Mouse (Mus musculus) hematopoietic stem cell, adult 5-6 weeks (primary cell): ENCODE measurements at regions not wholly inside any gene's neighbourhood (a gene's known extent, or its start where the extent isn't known, plus 50 kb on each side); places are given as distances from the start of the nearest gene placed in this dataset.

ENCODE experiments used
- ATAC-seq, 2 experiments: fragments of 125-278 bp in 1 of 2; replicated peaks in 1 of 2; 2 replicates each; pipeline ENCODE4 v1.8.0; 2016 to 2017; ENCODE audit warnings: inconsistent platforms in 2 of 2, mild to moderate bottlenecking in 2 of 2, moderate number of reproducible peaks in 2 of 2, low read depth in 1 of 2, moderate TSS enrichment in 1 of 2; ENCODE audit not compliant: low FRiP score in 2 of 2, poor library complexity in 2 of 2, severe bottlenecking in 2 of 2, insufficient read depth in 1 of 2, low TSS enrichment in 1 of 2

DNA sequence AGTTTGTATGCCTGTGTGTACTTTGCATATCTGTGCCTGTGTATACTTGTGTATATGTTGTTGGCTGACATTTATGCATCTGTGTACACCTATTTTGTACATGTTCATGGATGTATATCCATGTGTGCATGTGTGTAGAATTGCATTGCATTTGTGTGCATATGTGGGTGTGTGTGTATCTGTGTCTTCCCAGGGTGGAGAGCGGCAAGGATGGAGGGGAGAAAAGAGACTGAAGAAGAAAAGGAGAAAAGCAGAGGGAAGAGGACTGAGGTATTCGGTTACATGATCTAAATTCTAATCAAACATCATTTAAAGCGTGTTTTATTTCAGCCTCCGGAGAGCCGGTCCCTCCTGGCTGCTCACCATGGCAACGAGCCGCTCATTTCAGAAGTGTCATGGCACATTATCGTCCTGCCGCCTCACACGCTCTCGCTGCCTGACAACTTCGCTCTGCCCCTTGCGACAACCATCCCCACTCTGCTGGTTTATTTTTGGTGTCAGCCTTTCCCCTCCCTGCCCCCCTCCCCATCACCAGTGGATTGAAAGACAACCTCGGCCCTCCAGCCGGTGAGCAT is 58.6 kb downstream of the Mrm1 start:
- ATAC-seq = no peak

DNA sequence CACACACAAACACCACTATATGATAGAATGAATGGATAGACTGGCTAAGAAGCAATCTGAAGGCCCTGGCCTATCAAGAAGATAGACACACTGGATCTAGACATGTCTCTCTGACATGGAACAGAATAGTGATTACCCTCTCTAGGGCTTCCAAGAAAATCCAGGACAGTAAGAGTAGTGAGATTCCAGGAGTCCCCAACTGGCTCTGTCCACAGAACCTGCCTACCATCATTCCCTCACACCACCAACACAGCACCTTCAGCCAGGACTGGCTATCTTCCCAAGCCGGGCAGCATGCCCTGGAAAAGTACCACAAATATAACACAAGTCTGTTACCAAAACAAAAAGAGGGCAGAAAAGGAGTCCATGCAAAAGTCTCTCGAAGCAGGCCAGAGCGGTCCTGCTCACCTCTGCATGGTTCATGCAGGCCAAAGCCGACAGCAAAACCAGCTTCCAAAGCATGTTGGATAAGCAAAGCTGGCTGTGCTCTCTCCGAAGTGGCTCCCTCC is 59.8 kb downstream of the Mrm1 start:
- ATAC-seq = no peak

DNA sequence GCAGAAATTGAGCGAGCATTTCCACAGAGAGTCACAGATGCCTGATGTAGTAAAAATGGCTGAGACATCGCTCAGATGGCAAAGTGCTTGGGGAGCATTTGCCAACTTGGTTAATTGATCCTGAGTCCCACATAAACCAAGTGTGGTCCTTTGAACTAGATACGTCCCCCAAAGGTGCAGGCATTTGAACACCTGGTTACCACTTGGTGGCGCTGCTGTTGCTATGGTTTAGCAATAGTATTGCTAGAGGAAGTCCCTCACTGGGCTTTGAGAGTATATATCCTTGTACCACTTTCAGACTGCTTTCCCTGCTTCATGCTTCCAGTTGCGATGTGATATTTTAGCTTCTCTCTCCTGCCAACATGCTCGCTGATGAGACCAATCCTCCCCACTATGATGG is 67.3 kb downstream of the Mrm1 start:
- ATAC-seq = no peak

DNA sequence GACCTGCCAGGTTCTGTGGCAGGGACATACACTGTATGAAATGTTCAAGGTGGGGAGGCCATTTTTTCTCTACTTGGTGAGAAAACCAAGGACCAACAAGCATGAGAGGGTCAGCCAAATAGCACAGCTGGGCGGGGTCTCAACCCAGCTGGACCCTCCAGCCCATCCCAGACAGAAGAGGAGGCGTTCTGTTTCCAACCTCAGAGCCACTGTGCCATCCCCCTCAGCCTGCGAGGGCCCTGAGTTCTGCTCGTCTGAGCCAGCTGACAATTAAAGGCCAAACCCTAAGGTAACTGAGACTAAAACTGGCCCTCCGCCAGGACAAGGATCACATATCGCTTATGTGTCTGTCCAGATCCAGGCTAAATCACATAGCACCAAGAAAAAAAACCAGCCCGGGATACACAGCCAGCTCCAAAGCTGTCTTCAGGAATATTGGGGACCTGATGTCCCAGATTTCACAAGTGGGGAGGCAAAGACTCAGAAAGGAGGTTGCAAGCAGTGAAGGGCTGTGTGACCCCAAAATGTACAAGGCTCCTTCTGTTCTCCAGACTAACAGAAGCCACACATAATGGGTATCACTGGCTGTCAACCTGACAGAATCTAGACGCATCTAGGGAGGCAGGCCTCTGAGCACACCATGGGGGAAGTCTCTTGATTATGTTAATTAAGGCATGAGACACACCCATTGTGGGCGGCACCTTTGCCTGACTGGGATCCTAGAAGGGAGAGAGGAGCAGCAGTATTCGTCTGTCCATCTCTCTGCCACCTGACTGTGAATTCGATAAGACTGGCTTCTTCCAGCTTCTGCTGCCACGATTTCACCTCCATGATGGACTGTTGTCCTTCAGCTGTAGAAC is 69.6 kb downstream of the Mrm1 start:
- no peak for ATAC-seq

DNA sequence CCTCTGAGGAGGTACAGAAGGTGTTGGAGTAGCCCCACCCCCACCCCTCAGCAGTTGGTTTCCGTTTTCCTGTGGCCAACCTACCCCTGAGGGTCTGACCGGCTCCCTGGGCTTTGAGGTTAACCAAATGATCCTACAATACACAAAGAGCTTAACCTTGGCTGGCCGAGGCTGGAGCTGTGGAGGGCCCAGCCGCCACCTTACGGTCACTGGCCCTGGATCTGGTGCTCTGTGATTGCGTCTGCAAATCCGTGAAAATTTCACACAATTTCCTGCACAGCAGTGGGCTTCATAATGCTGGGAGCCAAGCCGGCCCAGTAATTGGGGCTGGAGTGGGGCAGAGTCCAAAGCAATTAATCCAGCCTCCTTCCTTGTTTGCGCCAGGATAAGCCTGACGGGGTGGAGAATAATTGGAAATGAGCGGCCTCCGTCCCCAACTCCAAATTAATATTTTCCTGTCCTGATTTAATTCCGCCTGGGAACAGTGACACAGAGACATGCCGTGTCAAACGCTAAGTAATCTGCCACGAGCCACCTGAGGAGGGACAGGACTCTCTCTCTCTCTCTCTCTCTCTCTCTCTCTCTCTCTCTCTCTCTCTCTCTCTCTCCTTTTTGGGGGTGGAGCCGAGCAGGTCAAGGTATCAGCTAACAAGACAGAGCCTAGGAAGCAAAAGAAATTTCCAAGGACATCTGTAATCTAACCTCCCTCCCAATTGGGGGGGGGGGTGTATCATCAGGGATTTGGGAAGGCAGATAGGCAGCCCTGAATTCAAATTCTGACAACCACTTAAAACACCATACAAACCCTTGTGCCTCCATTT is 80.3 kb downstream of the Mrm1 start:
- ATAC-seq = peak in 1 of 2 experiments; percentile 37; a peak in 1 of 4 replicates

DNA sequence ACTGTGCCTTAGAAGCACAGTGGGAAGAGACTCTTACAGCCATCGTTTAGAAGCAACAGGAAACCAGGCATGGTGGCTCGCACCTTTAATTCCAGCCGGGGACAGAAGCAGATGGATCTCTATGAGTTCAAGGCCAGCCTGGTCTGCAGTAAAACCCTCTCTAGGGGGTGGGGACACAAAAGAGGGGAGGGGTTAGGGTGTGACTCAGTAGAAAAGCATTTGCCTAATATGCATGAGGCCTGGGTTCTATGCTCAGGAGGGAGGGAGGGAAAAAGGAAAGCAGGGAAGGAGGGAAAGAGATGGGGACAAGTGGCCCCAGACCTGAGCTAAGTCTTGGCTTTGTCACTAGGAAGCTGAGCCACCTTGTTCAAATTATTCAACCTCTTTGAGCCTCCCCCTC is 81.2 kb downstream of the Mrm1 start:
- no peak for ATAC-seq

DNA sequence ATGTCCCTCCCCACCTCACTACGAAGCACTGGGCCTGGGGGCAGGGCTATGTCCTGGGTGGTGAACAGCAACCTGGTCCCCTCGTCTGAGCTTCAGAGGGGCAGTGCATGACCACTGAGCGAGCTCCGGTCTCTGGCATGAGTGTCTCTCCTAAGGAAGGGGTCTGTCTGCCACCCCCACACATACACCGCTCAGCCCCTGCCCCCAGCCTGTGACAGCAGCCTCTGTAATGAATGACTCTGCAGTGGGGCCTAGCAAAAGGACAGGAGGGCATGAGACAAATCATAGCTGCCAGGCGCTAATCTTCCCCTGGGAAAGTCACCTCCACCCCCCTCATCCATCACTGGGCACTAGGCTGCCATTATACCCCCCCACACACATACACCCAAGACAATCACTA is 87.4 kb downstream of the Mrm1 start:
- no peak for ATAC-seq

DNA sequence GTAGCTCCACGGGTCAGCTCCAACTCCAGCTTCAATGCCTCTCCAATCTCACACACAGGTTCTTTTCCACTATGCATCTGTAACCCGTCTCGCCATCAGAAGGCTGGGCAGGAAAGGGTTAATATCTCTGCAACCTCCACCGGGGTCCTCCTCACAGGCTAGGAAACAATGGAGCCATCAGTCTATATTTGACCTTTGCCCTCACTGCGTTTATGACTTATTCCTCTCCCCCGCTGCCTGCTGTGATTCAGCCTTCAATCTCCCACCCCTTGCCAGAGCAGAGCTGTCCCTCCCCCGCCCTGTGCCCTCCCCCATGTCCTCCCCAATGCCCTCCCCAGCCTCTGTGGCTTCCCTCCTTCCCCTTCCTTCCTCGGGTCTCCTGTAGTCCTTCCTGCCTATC is 89.1 kb downstream of the Mrm1 start:
- ATAC-seq = no peak

DNA sequence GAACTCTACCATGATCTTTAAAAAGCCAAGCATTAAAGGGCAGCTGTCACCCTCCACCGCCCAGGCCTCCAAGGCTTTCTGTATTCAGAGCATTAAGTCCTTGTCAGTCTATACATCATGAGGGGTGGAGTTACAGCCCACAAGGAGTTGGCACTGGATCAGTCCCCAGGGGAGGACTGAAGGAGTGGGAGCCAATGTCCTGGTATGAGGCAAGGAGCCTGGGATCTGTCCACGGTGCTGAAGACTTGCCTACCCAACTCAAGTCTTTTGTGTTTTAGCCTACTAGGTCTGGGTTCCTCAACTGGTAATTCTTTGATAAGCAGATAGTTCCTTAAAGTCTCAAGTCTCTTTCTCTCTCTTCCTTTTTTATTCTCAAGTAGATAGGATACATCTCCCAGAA is 90.1 kb downstream of the Mrm1 start:
- ATAC-seq = no peak

DNA sequence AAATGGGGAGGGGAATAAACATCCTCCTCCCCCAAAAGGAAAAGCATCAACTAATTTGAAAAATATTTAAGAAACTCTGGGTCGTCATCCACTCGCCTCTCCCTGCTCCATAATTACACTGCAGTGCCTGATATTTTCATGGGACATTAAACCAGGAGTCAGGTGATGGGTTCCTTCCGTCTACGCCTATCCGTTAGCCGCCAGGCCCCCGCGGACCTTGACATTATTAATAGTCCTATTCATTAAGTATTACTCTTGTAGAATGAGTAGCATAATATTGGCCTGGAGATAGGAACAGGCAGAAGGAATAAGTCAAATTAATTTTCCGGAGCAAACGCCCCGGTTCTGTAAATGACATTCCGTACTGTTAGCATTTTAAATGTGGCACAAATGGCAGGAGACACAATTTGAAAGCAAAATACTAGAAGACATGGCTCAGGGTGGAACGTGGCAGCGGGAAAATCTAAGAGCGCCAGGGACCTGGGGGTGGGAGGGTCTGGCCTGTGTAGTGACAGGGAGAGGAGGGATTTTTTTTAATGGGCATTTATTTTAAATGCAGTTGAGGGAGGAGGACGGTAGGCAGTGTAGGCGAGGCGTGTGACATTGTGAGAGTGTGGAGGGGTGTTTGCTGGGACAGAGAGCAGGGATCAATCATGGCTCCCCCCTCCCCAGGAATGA is 93.2 kb downstream of the Mrm1 start:
- ATAC-seq = no peak

DNA sequence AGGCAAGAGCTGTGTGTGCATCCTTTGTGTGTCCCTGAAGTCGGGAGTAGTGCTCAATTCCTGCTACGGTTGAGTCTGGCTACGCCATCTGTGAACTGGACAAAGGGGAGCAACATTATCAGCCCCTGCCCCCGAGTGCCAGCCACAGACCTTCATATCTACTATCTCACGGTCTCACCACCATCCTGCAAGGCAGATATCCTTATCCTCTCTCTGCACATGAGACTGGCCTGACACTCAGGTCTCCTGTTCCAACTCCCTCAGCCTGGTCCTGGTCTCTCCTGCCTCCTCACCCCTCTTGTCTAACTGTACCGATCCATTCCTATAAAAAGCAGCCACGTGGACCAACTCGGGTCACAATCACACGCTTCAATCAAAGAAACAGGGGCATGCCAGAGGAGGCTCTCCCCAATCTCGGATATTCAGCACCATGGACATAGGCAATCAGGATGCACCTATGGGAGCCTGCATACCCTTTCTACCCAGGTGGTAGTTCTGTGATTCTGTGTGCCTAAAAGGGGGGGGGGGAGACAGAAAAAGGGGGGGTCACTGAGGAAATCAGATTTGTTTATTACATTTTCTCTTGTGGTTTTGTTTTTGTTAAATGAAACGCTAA is 94.0 kb downstream of the Mrm1 start:
- no peak for ATAC-seq

DNA sequence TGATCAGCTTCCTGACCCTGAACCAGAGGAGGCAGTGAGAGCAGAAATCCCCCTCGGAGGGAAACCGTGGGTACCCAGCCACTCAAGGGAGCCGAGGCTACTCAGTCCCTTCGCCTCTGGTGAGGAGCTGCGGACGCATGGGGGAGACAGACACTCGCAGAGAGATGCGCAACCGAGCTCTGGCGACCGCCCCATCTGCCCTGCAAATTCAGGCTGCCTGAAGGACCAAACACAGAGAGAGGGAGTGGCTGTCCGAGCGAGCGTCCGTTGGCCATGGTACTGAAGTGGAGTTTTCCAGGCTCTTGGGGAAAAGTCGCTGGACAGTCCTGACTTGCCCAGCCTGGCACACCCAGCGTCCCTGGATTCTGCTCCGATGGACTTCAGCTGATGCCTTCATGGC is 95.2 kb downstream of the Mrm1 start:
- no peak for ATAC-seq

DNA sequence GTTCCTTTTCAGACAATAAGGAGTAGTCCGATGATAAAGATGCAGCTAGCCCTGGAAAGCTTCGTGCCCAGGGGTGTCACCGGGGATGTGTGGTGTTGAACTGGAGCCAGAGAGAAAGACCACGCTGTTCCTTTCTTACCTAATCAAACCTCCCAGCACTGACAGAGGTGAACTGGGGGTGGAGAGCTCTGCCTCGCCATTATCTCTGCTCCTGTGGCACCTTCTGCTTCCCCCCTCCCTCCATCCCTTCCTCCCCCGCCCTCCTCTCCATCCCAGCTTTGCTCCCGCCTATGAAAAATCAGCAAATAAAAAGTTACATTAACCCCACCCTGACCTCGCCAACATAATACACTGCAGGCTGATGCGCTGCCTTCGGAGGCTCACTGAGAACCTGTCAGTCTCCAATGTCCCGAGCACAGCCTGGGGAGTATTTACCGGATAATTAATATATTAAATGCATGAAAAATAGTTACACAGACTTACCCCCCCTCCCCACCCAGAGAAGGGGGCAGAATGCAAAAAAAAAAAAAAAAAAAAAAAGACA is 96.6 kb downstream of the Mrm1 start:
- no peak for ATAC-seq

DNA sequence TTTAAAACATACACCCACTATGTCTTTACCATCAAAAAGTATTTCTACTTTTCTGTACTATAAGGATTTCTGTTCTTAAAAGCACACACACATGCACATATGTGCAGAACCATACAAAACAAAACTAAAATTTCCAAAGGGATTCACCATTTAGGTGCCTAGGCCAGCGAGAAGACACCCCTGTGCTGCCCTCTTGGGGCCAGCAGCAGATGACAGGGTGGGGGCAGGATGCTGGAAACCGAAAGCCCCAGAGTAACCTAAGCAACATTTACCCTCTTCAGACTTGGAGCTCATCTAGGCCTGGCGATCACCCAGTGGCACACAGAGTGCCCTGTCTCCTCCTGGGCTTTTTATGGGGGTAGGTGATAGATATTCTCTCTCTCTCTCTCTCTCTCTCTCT is 97.3 kb downstream of the Mrm1 start:
- ATAC-seq = no peak

DNA sequence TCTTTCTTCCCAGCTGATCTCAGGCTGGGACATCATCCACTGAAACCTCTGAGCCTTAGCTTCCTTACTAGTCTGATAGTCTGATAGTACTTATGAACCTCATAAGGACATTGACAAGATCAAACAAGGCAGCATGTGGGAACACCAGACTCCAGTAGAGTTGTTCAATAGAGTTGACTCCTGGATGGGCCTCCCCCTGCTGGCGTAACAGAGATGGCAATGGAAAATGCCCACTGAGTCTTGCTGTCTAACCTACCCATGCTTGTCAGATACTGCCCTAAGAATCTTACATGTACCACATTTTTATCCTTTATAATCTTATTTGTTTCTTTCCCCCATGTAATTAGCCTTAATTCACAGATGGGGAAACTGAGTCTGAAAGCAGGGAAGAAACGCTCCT is 98.2 kb downstream of the Mrm1 start:
- ATAC-seq = no peak

DNA sequence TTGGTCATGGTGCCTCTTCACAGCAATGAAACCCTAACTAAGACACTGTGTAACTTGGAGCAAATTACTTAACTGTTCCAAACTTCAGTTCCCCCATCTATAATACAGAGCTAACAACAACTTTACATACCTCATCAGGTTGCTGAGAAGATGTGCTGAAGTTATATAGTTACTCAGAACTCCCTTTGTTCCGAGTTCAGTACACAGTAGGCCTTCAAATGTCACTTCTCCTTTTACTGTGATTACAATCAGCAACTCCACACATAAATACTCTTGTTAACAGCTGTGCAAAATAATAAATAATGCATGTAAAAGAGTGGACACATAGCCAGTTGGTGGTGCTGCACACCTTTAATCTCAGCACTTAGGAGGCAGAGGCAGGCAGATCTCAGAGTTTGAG is 99.5 kb downstream of the Mrm1 start:
- ATAC-seq = no peak

DNA sequence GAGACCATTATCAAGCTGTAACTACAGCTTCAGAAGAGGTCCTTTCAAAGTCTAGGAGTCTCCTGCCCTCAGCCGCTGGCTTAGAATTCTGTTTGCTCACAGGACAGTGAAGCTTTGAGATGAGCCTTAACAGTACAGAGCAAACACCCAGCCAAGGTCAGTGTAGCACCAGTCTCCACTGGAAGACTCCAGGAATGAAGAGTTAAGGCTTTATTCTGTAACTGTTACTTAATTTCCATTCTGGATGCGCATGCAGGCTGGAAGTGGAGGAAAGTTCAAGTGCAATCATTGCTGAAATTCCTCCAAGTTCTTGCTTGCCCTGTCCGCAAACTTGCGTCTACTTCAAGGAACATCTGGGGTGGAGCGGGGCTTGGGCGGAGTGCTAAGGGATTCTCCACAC is 106.6 kb downstream of the Mrm1 start:
- no peak for ATAC-seq
